Mouse (Mus musculus) layer of hippocampus, postnatal 25 days (tissue): ENCODE measurements around the gene Krtap24-1. TPM values are rescaled to one million over a fixed set of nuclear protein-coding genes. Genes with fewer than 3 reads are reported as not detected.

ENCODE experiments used
- DNase-seq, 2 experiments: peaks; one replicate each; pipeline ENCODE4 v3.0.0; 2022; ENCODE audit warnings: mixed read lengths in 2 of 2, low spot score in 1 of 2; ENCODE audit errors: extremely low spot score in 1 of 2
- total RNA-seq, 2 experiments: library from RNA; stranded (reverse); gene quantifications; 2 replicates each; pipeline ENCODE4 v1.2.3; 2021

The Krtap24-1 gene
- total RNA-seq, 2 experiments from 2014 or later = not detected

DNA sequence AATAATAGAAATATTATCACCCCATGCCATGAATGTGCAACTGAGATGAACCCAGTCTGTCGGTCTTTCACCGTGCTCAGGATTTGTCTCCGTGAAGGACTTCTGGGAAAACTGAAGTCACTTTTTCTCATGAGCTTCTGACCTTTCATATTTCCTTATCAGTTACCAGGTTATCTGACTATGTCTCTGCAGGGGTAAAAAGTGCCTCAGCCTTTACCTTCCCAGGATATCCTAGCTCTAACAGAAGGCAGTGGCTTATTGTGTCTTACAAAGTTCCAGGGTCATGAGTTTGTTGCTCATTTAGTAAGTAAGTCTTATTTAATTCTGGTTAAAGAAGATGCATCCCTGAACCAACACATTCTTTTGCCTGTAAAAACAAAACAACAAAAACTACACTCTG lies 42.3 kb downstream of the Krtap24-1 start:
- no peak for DNase-seq

DNA sequence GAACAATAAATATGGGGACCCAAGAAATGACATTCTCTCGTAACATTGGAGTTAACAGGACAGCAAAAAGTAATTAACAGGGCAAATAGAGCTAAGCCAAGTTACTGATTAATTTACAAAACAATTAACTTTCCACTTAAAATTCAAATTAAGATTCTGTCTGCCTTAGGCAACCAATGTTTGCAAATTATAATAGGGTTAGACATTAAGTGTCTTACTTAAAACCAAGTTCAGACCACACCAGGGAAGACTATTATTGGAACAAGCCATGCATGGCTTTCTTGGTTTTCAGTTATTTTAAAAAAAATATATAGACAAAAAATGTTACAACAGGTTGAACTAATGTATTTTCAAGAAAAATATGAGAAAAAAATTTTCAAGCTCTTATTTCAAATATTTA lies 43.0 kb downstream of the Krtap24-1 start:
- DNase-seq = no peak

DNA sequence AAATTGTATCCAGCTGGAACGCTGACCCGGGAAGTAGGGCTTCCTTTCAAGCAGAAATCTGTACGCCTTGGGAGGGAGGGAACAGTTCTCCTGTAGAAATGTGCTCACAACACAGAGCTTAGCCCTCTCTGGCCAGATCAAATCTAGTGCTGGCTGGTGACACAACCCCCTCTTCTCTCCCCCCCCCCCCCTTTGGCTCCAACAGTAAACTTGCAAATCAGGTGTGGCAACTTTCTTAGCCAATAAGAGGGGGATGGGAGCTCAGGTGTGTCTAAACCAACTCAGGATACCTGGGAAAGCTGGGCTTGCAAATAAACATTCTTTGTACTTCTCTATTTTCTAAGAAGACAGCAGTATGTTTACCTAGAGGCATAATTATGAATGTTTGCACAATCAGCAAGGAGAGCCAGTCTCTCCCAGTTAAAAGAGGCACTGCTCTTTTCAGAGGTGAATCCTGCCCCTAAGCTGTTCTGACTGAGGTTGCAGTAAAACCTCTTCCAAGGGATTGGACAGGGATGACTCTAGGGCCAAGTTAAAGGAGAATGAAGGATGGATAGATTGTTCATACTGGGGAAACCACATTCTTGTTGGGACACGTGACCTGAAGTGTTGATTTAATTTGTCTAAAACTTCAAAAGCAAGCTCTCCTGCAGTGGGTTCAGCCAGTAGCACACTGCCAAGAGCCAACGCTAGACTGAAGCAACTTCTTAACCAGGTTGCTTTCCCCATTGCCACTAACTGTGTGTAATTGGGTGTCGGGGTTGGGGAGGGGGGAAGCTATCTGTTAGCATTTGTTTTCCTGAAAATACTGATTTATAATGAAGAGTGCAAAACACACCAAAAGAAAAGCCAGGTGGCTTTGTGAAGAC lies 48.8 kb downstream of the Krtap24-1 start, which contains the start of gene Cldn8:
TSS of gene Cldn8 (minus strand) at position 139 of the 869 bp plus-strand sequence.
- DNase-seq = no peak

DNA sequence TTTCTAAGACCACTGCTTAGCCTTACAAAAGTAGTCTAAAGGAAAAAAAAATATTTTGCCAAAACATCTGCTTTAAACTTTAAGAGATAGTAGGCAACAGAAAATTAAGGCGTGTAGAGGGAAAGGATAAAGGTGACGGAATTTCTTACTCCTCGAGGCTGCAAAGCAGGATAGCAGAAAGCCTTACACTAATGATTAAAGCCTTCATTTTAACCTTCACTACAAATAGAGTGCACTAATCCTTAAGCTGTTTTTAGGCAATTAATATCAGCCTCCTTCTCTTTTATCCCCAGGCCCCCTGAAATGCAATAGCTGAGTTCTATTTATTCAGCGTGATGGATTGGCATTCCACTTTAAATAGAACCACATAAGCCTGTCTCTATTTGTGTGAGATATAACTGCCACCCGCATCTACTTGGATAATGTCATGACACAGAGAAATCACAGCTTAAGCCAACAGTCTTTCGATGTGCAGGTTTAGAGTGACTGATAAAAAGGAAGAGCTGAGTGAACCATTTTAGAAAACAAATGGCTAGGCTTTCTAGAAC lies 50.4 kb downstream of the Krtap24-1 start:
- DNase-seq = no peak

Other genes with a start within 250 kb of the Krtap24-1 start
- gene Cldn17, start 105.3 kb downstream of the Krtap24-1 start, total RNA-seq = not detected
- not detected for gene Cldn8, start 49.1 kb downstream of the Krtap24-1 start, total RNA-seq
- gene 2310079G19Rik, start 15.4 kb upstream of the Krtap24-1 start, total RNA-seq = not detected
- not detected for gene Krtap26-1, start 35.5 kb upstream of the Krtap24-1 start, total RNA-seq
- not detected for gene Krtap27-1, start 59.4 kb upstream of the Krtap24-1 start, total RNA-seq
- not detected for gene 2310061N02Rik, start 95.7 kb upstream of the Krtap24-1 start, total RNA-seq
- not detected for gene Krtap13-1, start 116.6 kb upstream of the Krtap24-1 start, total RNA-seq
- gene Krtap13, start 139.4 kb upstream of the Krtap24-1 start, total RNA-seq = not detected
- not detected for gene 2310034C09Rik, start 146.6 kb upstream of the Krtap24-1 start, total RNA-seq
- gene 2310057N15Rik, start 161.9 kb upstream of the Krtap24-1 start, total RNA-seq = not detected
- not detected for gene Gm5965, start 165.6 kb upstream of the Krtap24-1 start, total RNA-seq
- gene Gm20741, start 199.9 kb upstream of the Krtap24-1 start, total RNA-seq = not detected
- not detected for gene Krtap15, start 207.9 kb upstream of the Krtap24-1 start, total RNA-seq
- not detected for gene Krtap14, start 213.9 kb upstream of the Krtap24-1 start, total RNA-seq